In the genomic region with DNA sequence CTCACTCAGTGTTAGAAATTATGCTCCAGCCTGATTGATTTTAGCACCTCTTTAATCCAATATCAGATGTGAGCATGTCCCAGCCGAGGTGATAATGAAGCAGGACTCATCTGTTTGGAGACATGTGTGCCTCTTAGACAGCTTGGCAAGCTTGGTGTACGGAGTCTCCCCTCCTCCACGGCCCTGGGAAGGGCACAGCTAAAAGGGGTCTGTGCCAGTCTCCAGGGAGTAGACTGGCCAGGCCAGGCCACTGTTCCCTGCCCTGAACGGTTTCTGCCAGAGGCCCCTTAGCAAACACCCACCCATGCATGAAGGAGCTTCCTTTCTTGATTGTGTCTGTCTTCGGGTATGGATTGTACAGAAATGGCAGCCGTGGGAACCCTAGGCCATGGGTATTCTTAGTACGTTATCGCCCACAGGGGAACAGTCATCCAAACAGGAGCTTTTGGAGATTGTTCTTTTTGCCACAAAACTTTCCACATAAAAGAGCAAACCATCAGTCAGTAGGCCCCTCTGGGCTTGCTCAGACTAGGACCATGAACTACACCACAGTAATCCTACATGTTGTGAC, we compare ENCODE assay signal across 17 mouse cellular contexts.
A peak's percentile ranks its signal among the peaks of the same experiment; 100 is the strongest.
DNase-seq lines count a peak whose midpoint lies in the region; TF ChIP-seq lines count a peak whose summit lies in the region.
"Had no signal": no experiment of that assay in that cellular context is flagged by ENCODE, and none has a peak within 500 bp of the region (broad histone marks: within the 10 kb centered on the region; RNA-seq: fewer than 3 reads in every experiment).

No protein-coding gene starts in this region.

- H3K27ac ChIP-seq in layer of hippocampus, adult 2 months = peak overlapping the region; percentile 43; the same call in 1 of the 2 replicates
- H3K27ac ChIP-seq: heart, embryonic 15.5 days; kidney, postnatal 0 days; midbrain, embryonic 15.5 days; neural tube, embryonic 15.5 days had no signal

- H3K4me3 ChIP-seq in layer of hippocampus, adult 2 months = no peak overlapping the region
- H3K4me3 ChIP-seq: heart, embryonic 15.5 days; midbrain, embryonic 15.5 days; neural tube, embryonic 15.5 days had no signal

- TF ChIP-seq CTCF in layer of hippocampus, adult 2 months (conservative IDR thresholded peaks at IDR 0.05) = no peak

- peak in 1 of 2 experiments; percentile 35 for DNase-seq in layer of hippocampus, adult 2 months (ENCODE audit: low spot score in 2 of 2)
- DNase-seq in layer of hippocampus, postnatal 25 days (ENCODE audit: extremely low spot score in 1 of 2, low spot score in 1 of 2) = no peak
- peak; percentile 12 for DNase-seq in A20 (ENCODE audit: low read depth, low spot score)
- DNase-seq in brain, adult 2 months (ENCODE audit: low read depth, low spot score) = peak; percentile 73
- DNase-seq in frontal cortex, postnatal 36 days (ENCODE audit: low spot score in 2 of 2) = peak; percentile 53 to 71
- DNase-seq in c-Kit-positive CD71-positive TER-119-positive erythroid progenitor cells, embryonic 14.5 days (ENCODE audit: low spot score) = no peak
- no peak for DNase-seq in thymus, postnatal 0 days (ENCODE audit: low spot score)
- DNase-seq: cerebellum, adult 18-20 months; heart, adult 11 months; layer of hippocampus, postnatal 36 days; lung, postnatal 14 days; retina, postnatal 1 day; thymus, adult 2 months had no signal

Comparison
In these comparisons a context has a peak if more than half of its experiments do, and no peak if none do; other contexts are left out.
1. DNase-seq: peak in A20 (single experiment), brain, adult 2 months (single experiment) and frontal cortex, postnatal 36 days (2 of 2); none in layer of hippocampus, postnatal 25 days (0 of 2), c-Kit-positive CD71-positive TER-119-positive erythroid progenitor cells, embryonic 14.5 days (single experiment) and thymus, postnatal 0 days (single experiment).